Mouse (Mus musculus) limb, embryonic 14.5 days (tissue): ENCODE measurements at regions not wholly inside any gene's neighbourhood (a gene's known extent, or its start where the extent isn't known, plus 50 kb on each side); places are given as distances from the start of the nearest gene placed in this dataset.

ENCODE experiments used
- ATAC-seq: fragments of 200-750 bp; cut with Nextera tagmentation; 2 replicates; pipeline ENCODE4 v1.8.0; 2017; ENCODE audit warnings: low read depth, moderate number of reproducible peaks, moderate TSS enrichment; ENCODE audit not compliant: low FRiP score
- DNase-seq: peaks from one replicate; pipeline ENCODE4 v3.0.0-alpha.2; 2015; ENCODE audit warnings: low spot score
- H3K27ac ChIP-seq: fragments of 300-500 bp; sonication (generic); replicated peaks from 2 replicates; pipeline ENCODE4 v1.5.1; 2014; ENCODE audit warnings: low read depth, mild to moderate bottlenecking, low read length, moderate library complexity, mixed read lengths
- H3K27me3 ChIP-seq: fragments of 300-500 bp; sonication (generic); 2 replicates; pipeline ENCODE4 v1.6.1; 2014; ENCODE audit warnings: low read length, mixed read lengths; ENCODE audit not compliant: control insufficient read depth, insufficient read depth
- H3K36me3 ChIP-seq: fragments of 300-500 bp; sonication (generic); 2 replicates; pipeline ENCODE4 v1.6.1; 2014; ENCODE audit warnings: mild to moderate bottlenecking, low read length, moderate library complexity, mixed read lengths; ENCODE audit not compliant: control insufficient read depth, insufficient read depth
- H3K4me1 ChIP-seq: fragments of 300-500 bp; sonication (generic); 2 replicates; pipeline ENCODE4 v1.6.1; 2014; ENCODE audit warnings: antibody characterized with exemption, low read length, mixed read lengths; ENCODE audit not compliant: control insufficient read depth, insufficient read depth
- H3K4me2 ChIP-seq: fragments of 300-500 bp; sonication (generic); replicated peaks from 2 replicates; pipeline ENCODE4 v1.6.1; 2014; ENCODE audit warnings: low read depth, mild to moderate bottlenecking, low read length, moderate library complexity; ENCODE audit not compliant: severe bottlenecking
- H3K4me3 ChIP-seq: fragments of 300-500 bp; sonication (generic); replicated peaks from 2 replicates; pipeline ENCODE4 v1.5.1; 2014; ENCODE audit warnings: low read length
- H3K9ac ChIP-seq: fragments of 300-500 bp; sonication (generic); 2 replicates; pipeline ENCODE4 v1.6.1; 2014; ENCODE audit warnings: mild to moderate bottlenecking, low read depth, low read length, moderate library complexity; ENCODE audit not compliant: severe bottlenecking
- H3K9me3 ChIP-seq: fragments of 300-500 bp; sonication (generic); 2 replicates; pipeline ENCODE4 v1.6.1; 2016; ENCODE audit warnings: low read length; ENCODE audit not compliant: control insufficient read depth
- POLR2A ChIP-seq: fragments of 200-500 bp; IDR thresholded peaks from 2 replicates; pipeline ENCODE4 v1.8.0; 2012; ENCODE audit warnings: inconsistent platforms, mild to moderate bottlenecking, moderate library complexity, borderline replicate concordance; ENCODE audit not compliant: insufficient read depth, insufficient read length; ENCODE audit errors: extremely low read depth
- WGBS: fragments of 180-500 bp; shearing (Covaris S2); extraction: QIAGEN DNeasy Blood & Tissue Kit; methylation state at CpG from one replicate; pipeline ENCODE4 v1.1.7; 2014; 5-methylcytosine and 5-hydroxymethylcytosine counted together

- DNase-seq: no peak
These were observed 128.1 kb downstream of the Psmg1 start for GRCm38 (mm10) chr16:95862621-95863020.

GRCm38 (mm10) chr16:95861231-95861690 is 129.5 kb downstream of the Psmg1 start:
- ATAC-seq (no peak), DNase-seq (no peak)

More at GRCm38 (mm10) chr16:95862621-95863020, 128.1 kb downstream of the Psmg1 start:
- no peak for ATAC-seq
- no peak overlapping the region for H3K4me3 ChIP-seq
- no peaks in the 10 kb centered on the region for H3K27me3 ChIP-seq
- no peak overlapping the region for H3K4me2 ChIP-seq
- H3K36me3 ChIP-seq: no peaks in the 10 kb centered on the region
- TF ChIP-seq POLR2A: no peak
- H3K9ac ChIP-seq: no peak overlapping the region
- peaks cover 10% of the 10 kb centered on the region; the same call in 1 of the 2 replicates for H3K4me1 ChIP-seq
- H3K27ac ChIP-seq: no peak overlapping the region
- 84% methylated on average over 3 of the region's 3 CpGs for WGBS
- no peaks in the 10 kb centered on the region for H3K9me3 ChIP-seq

GRCm38 (mm10) chr16:95860810-95861209 is 129.9 kb downstream of the Psmg1 start:
- no peak overlapping the region for H3K9ac ChIP-seq
- no peak for DNase-seq
- no peaks in the 10 kb centered on the region for H3K36me3 ChIP-seq
- peaks cover 10% of the 10 kb centered on the region; the same call in 1 of the 2 replicates for H3K4me1 ChIP-seq
- TF ChIP-seq POLR2A: no peak
- H3K9me3 ChIP-seq: no peaks in the 10 kb centered on the region
- WGBS: 93% methylated on average over 9 of the region's 9 CpGs
- no peak overlapping the region for H3K27ac ChIP-seq
- no peak overlapping the region for H3K4me2 ChIP-seq
- no peaks in the 10 kb centered on the region for H3K27me3 ChIP-seq
- H3K4me3 ChIP-seq: no peak overlapping the region
- ATAC-seq: no peak

More at GRCm38 (mm10) chr16:95861231-95861690, 129.5 kb downstream of the Psmg1 start:
- Histone ChIP-seq H3K27me3 (no peaks in the 10 kb centered on the region), H3K4me2 (no peak overlapping the region), H3K9me3 (no peaks in the 10 kb centered on the region), H3K4me3 (no peak overlapping the region), H3K9ac (no peak overlapping the region), H3K36me3 (no peaks in the 10 kb centered on the region), H3K4me1 (peaks cover 10% of the 10 kb centered on the region; the same call in 1 of the 2 replicates), H3K27ac (no peak overlapping the region)
- TF ChIP-seq POLR2A: no peak
- WGBS: 81% methylated on average over 12 of the region's 12 CpGs

- Histone ChIP-seq H3K9me3 (no peaks in the 10 kb centered on the region), H3K4me2 (no peak overlapping the region), H3K27ac (no peak overlapping the region), H3K4me1 (peaks cover 10% of the 10 kb centered on the region; the same call in 1 of the 2 replicates), H3K27me3 (no peaks in the 10 kb centered on the region), H3K9ac (no peak overlapping the region), H3K36me3 (no peaks in the 10 kb centered on the region), H3K4me3 (no peak overlapping the region)
- no peak for DNase-seq
- no peak for ATAC-seq
- no peak for TF ChIP-seq POLR2A
- 83% methylated on average over 5 of the region's 5 CpGs for WGBS
These were observed 130.6 kb downstream of the Psmg1 start for GRCm38 (mm10) chr16:95860111-95860510.

- no peak for ATAC-seq
- no peak overlapping the region for H3K4me2 ChIP-seq
- no peak overlapping the region for H3K4me3 ChIP-seq
- H3K4me1 ChIP-seq: no peaks in the 10 kb centered on the region
- no peak for DNase-seq
- H3K36me3 ChIP-seq: no peaks in the 10 kb centered on the region
- no peaks in the 10 kb centered on the region for H3K9me3 ChIP-seq
- H3K27me3 ChIP-seq: no peaks in the 10 kb centered on the region
- 91% methylated on average over 3 of the region's 3 CpGs for WGBS
- no peak overlapping the region for H3K27ac ChIP-seq
- TF ChIP-seq POLR2A: no peak
- H3K9ac ChIP-seq: no peak overlapping the region
These were observed 133.4 kb downstream of the Psmg1 start for GRCm38 (mm10) chr16:95857403-95857802.
